Mouse (Mus musculus) CH12.LX (cell line): ENCODE results near the gene Tmeff1.

ENCODE experiments used
- BHLHE40 ChIP-seq: IDR thresholded peaks from 2 replicates; pipeline ENCODE4 v1.6.1; 2011; ENCODE audit warnings: mild to moderate bottlenecking, low read depth, low read length, improper control_type of control experiment
- CTCF ChIP-seq, 2 experiments: IDR thresholded peaks in 1 of 2; conservative IDR thresholded peaks in 1 of 2; 2 replicates each; pipeline ENCODE4 v1.5.1; 2011 to 2012; ENCODE audit warnings: low read depth in 2 of 2, low read length in 2 of 2, improper control_type of control experiment in 1 of 2, inconsistent platforms in 1 of 2, mild to moderate bottlenecking in 1 of 2, moderate library complexity in 1 of 2
- EP300 ChIP-seq: IDR thresholded peaks from 2 replicates; pipeline ENCODE4 v1.6.1; 2011; ENCODE audit warnings: low read length, improper control_type of control experiment
- JUND ChIP-seq: conservative IDR thresholded peaks from 2 replicates; pipeline ENCODE4 v1.6.1; 2011; ENCODE audit warnings: low read depth, low read length, improper control_type of control experiment
- MAFK ChIP-seq: IDR thresholded peaks from 2 replicates; pipeline ENCODE4 v1.6.1; 2011; ENCODE audit warnings: low read length, improper control_type of control experiment; ENCODE audit not compliant: insufficient replicate concordance
- PAX5 ChIP-seq: IDR thresholded peaks from 2 replicates; pipeline ENCODE4 v1.6.1; 2012; ENCODE audit warnings: low read length, inconsistent platforms, mixed read lengths
- POLR2A ChIP-seq: IDR thresholded peaks from 2 replicates; pipeline ENCODE4 v1.6.1; 2011; ENCODE audit warnings: low read depth, mild to moderate bottlenecking, improper control_type of control experiment, low read length
- TCF12 ChIP-seq: IDR thresholded peaks from 2 replicates; pipeline ENCODE4 v1.6.1; 2014; ENCODE audit warnings: low read depth, mild to moderate bottlenecking, inconsistent platforms, low read length, improper control_type of control experiment
- USF1 ChIP-seq: IDR thresholded peaks from 2 replicates; pipeline ENCODE4 v1.6.1; 2014; ENCODE audit warnings: low read depth, mild to moderate bottlenecking, inconsistent platforms, low read length, improper control_type of control experiment

- TF ChIP-seq MAFK (no peak), POLR2A (no peak), USF1 (no peak), EP300 (no peak), CTCF (conservative IDR thresholded peaks at IDR 0.05 in 1 of 2, IDR thresholded peaks at IDR 0.05 in 1 of 2; ENCODE audit: low read depth in 2 of 2, low read length in 2 of 2) (no peak), TCF12 (no peak), PAX5 (no peak), JUND (no peak), BHLHE40 (no peak)
Measured at GRCm38 (mm10) chr4:48561824-48562223, 23.1 kb upstream of the Tmeff1 start.
